Mouse (Mus musculus) left cerebral cortex, adult 8-10 months (tissue): ENCODE data around the gene Dnah9. TPM values are rescaled to one million over a fixed set of nuclear protein-coding genes. Genes with fewer than 3 reads are reported as not detected.
A peak's percentile ranks its signal among the peaks of the same experiment; 100 is the strongest.

Experiments
- DNase-seq, 2 experiments: peaks; one replicate each; pipeline ENCODE4 v3.0.0; 2022; ENCODE audit warnings: low spot score in 2 of 2
- total RNA-seq, 4 experiments: library from RNA; stranded (reverse); gene quantifications; 2 replicates each; pipeline ENCODE4 v1.2.4; 2022

Dnah9 gene
- total RNA-seq, 4 experiments from 2014 or later, result 2.3 to 3.1 (median 2.8) TPM

- no peak for DNase-seq
Observed at GRCm38 (mm10) chr11:65930359-65930758, 238.0 kb downstream of the Dnah9 start.

- DNase-seq, result no peak
Observed at GRCm38 (mm10) chr11:65927962-65928361, 240.4 kb downstream of the Dnah9 start.

DNA sequence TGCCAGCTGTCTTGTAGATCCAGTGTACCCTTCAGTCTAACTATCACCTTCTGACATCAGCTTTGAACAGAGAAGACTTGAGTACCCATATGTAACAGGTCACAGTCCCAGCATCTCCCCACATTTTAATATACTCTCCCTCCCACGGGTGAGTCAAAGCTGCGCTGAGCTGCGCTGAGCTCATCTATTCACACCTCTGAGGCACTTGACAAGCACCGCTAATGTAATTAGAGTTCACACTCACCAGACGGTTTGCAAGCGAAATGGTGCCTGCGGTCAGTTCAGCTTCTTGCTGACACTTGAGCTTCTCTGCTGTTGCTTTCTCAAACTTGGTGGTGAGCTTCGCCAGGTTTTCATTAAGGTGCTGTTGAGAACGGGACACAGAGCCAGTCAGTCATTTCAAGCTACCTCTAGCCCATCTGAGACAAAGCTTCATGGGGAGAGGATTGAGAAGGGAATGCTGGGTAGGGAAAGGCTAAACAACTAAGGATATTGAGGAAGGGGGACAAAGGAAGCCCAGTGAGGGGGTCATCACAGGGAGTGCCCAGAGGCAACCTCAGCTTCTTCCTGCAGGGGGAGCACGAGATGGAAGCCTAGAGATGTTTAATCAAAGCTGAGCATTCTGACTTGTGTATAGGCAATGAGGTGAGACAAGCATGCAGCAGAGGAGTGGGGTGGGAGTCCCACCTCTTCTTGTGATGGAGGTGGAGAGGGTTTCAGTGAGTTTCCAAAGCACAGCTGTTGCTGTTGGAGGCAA lies 249.7 kb downstream of the Dnah9 start:
- no peak for DNase-seq

GRCm38 (mm10) chr11:65909195-65909594 lies 259.2 kb downstream of the Dnah9 start:
- no peak for DNase-seq

- DNase-seq, result peak in 1 of 2 experiments; percentile 13
Observed at GRCm38 (mm10) chr11:65905487-65905886, 262.9 kb downstream of the Dnah9 start.

DNA sequence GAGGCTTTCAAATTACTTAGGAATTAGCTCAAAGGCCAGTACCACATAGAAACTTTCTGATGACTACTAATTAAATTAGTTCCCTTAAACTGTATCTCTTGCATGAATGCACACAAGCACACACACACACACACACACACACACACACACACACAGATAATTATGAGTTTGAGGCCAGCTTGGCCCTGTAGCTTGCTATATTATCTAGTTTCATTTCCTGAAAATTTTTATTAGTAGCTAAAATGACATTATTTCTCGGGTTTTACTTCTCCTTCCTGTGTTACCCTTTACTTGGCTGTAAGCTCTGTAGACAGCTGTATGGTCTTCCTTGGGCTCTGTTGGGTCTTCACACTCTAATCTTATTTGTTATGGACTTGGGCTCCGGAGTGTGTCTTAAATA lies 264.4 kb downstream of the Dnah9 start:
- DNase-seq, result no peak

DNA sequence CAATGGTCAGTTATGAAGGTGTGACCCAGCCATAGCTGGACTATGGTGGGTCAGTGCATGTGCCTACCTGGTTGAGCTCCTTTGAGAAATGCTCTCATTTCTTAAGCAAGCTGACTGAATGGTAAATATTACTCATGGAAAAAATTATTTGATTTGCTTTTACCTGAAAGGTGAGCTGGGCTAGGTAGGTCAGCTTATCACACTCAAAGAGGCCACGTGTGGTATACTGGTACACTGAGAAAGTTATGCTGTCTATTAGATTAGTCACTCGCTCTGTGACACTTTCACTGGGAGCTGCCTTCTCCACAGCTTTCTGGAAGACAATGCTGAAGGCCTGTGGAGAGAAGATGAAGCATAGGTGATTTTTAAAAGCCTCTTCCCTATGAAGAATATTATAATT lies 286.9 kb downstream of the Dnah9 start:
- DNase-seq, result no peak

- DNase-seq, result no peak
Observed at GRCm38 (mm10) chr11:65877146-65877775, 291.1 kb downstream of the Dnah9 start.

DNA sequence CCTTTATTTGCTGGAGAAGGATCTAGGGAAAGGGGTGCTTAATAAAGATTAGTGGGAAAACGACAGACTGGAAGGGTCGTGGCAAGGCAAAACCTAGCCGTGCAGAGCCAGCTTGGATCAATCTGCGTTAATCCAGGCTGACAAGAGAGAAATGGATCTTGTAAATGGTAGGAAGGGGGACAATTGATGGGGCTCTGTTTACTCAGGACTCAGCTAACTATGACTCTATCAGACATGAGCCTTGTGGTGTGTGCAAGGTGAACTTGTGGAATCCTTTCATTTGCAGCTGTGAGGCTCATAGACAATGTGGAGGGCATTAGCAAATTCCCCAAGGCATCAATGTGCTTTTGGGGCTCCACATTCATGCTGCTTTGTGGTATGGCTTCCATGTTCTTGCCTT lies 306.9 kb downstream of the Dnah9 start:
- DNase-seq, result no peak

GRCm38 (mm10) chr11:65852066-65852465 lies 316.3 kb downstream of the Dnah9 start:
- no peak for DNase-seq

DNA sequence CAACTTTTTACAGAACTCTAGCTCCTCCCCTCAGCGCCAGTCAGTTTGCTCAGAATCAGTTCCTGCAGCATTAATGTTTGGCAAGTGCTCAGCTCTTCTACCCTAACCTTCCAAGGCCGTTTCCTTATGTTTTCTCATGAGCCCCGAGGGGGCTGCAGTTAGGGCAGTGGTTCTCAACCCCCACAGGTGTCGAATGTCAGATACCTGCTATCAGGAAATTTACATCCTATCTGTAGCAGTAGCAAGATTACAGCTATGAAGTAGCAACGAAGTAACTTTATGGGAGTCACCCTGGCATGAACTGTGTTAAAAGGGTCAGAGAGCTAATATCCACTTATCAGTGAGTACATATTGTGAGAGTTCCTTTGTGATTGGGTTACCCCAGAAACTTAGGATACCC lies 321.9 kb downstream of the Dnah9 start:
- DNase-seq, result no peak

GRCm38 (mm10) chr11:65838999-65839398 lies 329.4 kb downstream of the Dnah9 start:
- peak in 1 of 2 experiments; percentile 36 for DNase-seq

DNA sequence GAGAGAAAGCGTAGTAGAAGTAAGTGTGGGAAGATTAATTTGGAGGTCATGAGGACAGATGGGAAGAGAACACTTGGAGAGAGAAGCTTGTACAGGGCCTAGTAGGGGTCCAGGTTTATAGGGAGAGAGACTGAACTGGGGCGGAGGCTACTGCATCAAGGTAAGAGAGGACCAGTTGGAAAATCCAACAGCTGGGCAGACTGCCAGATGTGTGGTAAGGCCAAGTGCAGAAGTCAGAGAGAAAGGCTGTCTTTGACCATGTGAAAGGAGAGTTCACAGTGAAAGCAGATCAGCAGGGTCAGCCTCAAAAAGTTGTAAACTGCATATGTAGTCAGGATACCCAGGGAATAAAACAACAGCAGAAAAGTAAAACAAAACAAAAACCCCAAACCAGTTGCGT lies 343.8 kb downstream of the Dnah9 start:
- DNase-seq, result no peak

DNA sequence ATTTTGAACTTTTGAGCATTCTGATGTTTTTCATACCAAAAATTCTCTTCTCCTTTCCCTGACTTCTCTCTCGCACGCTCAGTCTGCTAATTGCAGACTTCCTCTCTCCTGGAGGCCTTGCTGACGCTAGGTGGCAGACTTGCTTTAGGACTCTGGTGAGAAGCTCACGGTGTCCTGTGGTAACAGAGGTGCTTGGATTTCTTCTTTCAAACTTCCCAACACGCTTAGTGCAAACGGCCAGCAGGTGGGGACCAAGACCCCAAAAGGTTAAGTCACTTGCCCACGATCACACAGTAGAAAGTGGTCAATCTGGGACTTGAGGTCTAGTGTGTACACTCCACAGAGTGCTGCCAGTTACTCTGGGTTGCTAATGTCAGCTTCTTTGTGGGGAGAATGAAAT lies 347.5 kb downstream of the Dnah9 start:
- peak; percentile 23 to 38 for DNase-seq

GRCm38 (mm10) chr11:65820280-65820679 lies 348.1 kb downstream of the Dnah9 start:
- no peak for DNase-seq

- DNase-seq, result no peak
Observed at GRCm38 (mm10) chr11:65818193-65818592, 350.2 kb downstream of the Dnah9 start.

- DNase-seq, result no peak
Observed at GRCm38 (mm10) chr11:65816237-65816636, 352.1 kb downstream of the Dnah9 start.

DNA sequence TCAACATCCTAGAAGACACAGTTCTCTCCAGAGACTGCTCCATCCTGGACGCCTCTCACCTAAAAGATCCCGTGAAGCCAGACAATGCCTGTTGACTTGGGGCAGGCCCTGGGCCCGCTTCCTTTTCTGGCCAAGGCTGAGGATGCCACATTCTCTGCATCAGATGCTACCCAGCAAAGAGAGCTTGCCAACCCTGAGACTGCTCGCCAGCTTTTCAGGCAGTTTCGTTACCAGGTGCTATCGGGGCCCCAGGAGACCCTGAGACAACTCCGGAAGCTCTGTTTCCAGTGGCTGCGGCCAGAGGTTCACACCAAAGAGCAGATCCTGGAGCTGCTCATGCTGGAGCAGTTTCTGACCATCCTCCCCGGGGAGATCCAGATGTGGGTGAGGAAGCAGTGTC lies 354.0 kb downstream of the Dnah9 start:
- DNase-seq, result no peak

DNA sequence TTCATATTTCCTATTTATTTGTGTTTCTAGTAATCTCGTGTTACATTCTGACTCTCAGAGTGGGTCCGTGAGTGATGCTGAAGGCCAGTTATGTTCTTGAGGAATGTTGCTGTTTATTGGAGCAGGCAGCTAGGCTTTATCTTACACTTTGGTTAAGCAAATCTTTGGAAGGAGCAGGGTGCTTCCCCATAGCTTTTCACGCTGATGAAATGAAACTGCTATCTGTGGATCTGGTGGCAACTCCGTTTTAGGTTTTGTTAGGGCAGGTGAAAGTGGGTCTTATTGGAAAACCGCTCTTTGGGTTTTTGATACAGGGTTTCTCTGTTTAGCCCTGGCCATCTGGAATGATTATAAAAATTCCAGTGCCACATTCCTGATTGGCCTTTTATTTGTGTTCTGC lies 356.3 kb downstream of the Dnah9 start:
- no peak for DNase-seq

- DNase-seq, result no peak
Observed at GRCm38 (mm10) chr11:65807601-65808000, 360.8 kb downstream of the Dnah9 start.

GRCm38 (mm10) chr11:65806909-65807504 lies 361.3 kb downstream of the Dnah9 start, which contains the start of gene Zkscan6:
Zkscan6 (plus strand) TSS chr11:65807175.
- peak; percentile 70 to 85 for DNase-seq

DNA sequence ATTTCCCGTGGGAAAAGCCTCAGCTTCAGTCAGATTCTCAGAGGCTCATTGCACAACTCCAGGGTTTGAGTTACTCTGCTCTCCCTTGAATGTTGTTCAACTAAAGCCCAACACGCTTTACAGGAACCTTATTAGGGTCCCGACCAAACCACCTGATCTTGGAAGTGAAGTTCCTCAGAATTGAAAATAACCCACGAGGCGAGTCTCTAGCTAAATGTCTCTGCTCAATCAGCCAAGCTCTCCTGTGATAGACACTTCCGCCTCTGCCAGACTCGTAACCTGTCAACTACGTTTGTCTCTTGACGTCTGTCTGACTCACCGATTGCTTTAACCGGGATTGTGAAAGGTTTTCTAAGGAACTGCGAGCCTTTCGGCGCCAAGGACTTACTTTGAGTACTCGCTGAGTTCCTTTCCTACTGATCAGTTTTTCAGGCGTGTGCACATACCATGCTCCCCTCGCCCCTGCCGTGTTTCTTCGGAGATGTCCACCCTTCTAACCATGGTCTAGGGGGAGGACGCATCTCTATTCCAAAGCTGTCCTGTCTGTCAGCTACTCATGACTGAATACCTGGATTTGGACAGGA lies 361.9 kb downstream of the Dnah9 start:
- DNase-seq, result peak in 1 of 2 experiments; percentile 17
